Mouse (Mus musculus) stomach, postnatal 0 days (tissue): ENCODE data around the gene Hlf.

ENCODE experiments used
- CTCF ChIP-seq: IDR thresholded peaks from 2 replicates; pipeline ENCODE4 v1.5.1; 2016; ENCODE audit warnings: antibody characterized with exemption, low read depth, mild to moderate bottlenecking, moderate library complexity
- EP300 ChIP-seq: optimal IDR thresholded peaks from 2 replicates; pipeline ENCODE3; 2016; ENCODE audit warnings: antibody characterized with exemption

- TF ChIP-seq CTCF (no peak), EP300 (no peak)
Measured at GRCm38 (mm10) chr11:90342858-90343257, 47.8 kb downstream of the Hlf start.
